Mouse (Mus musculus): Measurements from ENCODE around the gene Rbm42. TPM values are rescaled to one million over a fixed set of nuclear protein-coding genes. Genes with fewer than 3 reads are reported as not detected.

The Rbm42 gene
- polyA plus RNA-seq, 2 experiments: 68.1 to 107 TPM

DNA sequence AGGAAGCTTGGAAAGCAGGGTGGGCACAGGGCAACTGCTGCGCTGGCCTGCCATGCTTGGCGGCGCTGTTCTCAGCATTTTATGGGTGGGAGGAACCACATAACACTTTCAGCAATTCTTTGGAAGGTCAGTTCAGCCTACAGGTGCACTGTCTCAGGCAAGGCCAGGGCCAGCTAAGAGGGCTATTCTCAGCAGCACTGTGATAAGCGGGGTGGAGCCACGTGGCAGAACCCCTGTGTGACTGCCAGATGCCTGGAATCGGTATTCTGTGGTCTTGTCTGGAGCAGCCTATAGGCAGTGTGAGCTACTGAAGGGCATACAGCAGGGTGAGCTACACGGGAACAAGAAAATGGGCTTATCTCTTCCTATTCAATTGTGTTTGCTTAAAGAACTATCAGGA is 40.1 kb downstream of the Rbm42 start:
- Histone ChIP-seq H3K9me3 (ENCODE audit: control insufficient read depth, low read length) (no peaks in the 10 kb centered on the region), H3K4me2 (replicated peaks; ENCODE audit: low read depth, low read length, severe bottlenecking) (no peak overlapping the region), H3K4me1 (ENCODE audit: control insufficient read depth, insufficient read depth, low read length) (no peaks in the 10 kb centered on the region), H3K4me3 (replicated peaks; ENCODE audit: low read length) (no peak overlapping the region), H3K27me3 (ENCODE audit: control insufficient read depth, insufficient read depth, low read length) (no peaks in the 10 kb centered on the region), H3K36me3 (ENCODE audit: control insufficient read depth, insufficient read depth, low read length) (no peaks in the 10 kb centered on the region), H3K9ac (ENCODE audit: low read depth, low read length, severe bottlenecking) (no peak overlapping the region), H3K27ac (replicated peaks; ENCODE audit: low read depth, low read length) (no peak overlapping the region)
- DNase-seq (ENCODE audit: low spot score) (no peak), ATAC-seq (ENCODE audit: low FRiP score, low read depth) (no peak)
- WGBS: 49% methylated on average over 7 of the region's 7 CpGs
- no peak for TF ChIP-seq POLR2A (IDR thresholded peaks at IDR 0.05; ENCODE audit: borderline replicate concordance, extremely low read depth, insufficient read depth, insufficient read length)

DNA sequence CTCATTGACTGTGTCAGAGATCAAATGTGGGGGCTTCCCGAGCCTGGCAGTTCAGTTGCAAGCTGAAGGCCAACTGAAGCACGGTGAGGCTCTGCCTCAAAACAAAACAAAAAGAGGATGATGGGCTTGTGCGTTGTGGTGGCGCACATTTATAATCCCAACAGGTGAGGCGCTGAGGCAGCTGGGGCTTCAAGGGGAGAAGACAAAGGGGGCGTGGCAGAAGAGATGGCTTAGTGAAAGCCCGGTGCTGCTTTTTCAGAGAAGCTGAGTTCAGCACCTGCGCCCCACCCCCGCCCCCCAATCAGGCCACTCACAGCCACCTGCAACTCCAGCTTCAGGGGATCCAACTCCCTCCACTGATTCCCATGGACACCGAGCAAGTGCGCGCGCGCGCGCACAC is 41.6 kb downstream of the Rbm42 start:
- no peak for DNase-seq (ENCODE audit: low spot score)
- WGBS: 50% methylated on average over 16 of the region's 16 CpGs
- ATAC-seq (ENCODE audit: low FRiP score, low read depth): no peak
- Histone ChIP-seq H3K4me3 (replicated peaks; ENCODE audit: low read length) (no peak overlapping the region), H3K27me3 (ENCODE audit: control insufficient read depth, insufficient read depth, low read length) (no peaks in the 10 kb centered on the region), H3K27ac (replicated peaks; ENCODE audit: low read depth, low read length) (no peak overlapping the region), H3K9me3 (ENCODE audit: control insufficient read depth, low read length) (no peaks in the 10 kb centered on the region), H3K4me2 (replicated peaks; ENCODE audit: low read depth, low read length, severe bottlenecking) (no peak overlapping the region), H3K9ac (ENCODE audit: low read depth, low read length, severe bottlenecking) (no peak overlapping the region), H3K36me3 (ENCODE audit: control insufficient read depth, insufficient read depth, low read length) (no peaks in the 10 kb centered on the region), H3K4me1 (ENCODE audit: control insufficient read depth, insufficient read depth, low read length) (no peaks in the 10 kb centered on the region)
- TF ChIP-seq POLR2A (IDR thresholded peaks at IDR 0.05; ENCODE audit: borderline replicate concordance, extremely low read depth, insufficient read depth, insufficient read length): no peak

DNA sequence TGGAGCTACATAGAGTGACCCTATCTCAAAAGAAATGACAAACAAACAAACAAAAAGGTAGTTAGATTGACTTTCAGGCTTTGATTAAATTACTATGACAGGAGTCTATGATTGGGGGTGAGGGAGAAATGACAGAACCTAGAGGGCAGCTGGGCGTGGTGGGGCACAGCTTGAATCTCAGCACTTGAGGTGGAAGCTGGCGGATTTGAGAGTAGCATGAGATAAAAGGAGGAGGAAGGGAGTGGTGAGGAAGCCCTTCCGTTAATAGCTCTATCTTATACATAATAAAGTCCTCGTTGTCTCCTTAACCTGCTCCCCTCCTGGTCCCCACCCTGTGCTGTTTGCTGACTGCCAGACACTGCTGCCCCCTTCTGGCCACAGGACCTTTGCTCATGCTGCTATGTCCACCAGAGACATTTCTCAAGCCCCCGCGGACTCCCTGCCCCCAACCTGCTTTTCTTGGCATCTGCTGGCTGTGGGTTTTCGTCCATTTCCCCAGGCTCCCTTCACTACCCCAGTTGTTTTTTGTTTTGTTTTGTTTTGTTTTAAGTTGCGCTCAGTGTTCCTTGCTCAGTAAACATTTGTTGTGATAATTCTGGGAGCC is 42.3 kb downstream of the Rbm42 start:
- no peak for TF ChIP-seq POLR2A (IDR thresholded peaks at IDR 0.05; ENCODE audit: borderline replicate concordance, extremely low read depth, insufficient read depth, insufficient read length)
- DNase-seq (ENCODE audit: low spot score): no peak
- no peak for ATAC-seq (ENCODE audit: low FRiP score, low read depth)

DNA sequence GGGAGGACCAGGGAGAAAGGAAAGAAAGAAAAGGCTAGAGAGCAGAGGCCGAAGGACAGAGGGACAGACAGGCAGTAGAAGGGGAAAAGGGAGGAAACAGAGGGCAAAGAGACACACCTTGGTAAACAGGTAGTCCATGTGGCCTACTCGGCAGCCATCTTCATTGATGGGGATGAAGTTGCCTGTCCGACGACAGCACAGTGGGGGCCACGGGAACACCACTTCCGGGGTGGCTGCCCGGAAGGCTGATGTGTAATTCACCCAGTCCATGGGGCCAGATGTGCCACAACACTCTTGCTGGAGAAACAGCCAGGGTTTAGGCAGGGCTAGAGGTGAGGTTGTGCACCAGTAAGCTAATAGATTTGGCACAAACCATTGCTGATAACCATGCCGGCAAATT is 45.2 kb downstream of the Rbm42 start:
- H3K4me1 ChIP-seq (ENCODE audit: control insufficient read depth, insufficient read depth, low read length): no peaks in the 10 kb centered on the region
- no peak overlapping the region for H3K4me2 ChIP-seq (replicated peaks; ENCODE audit: low read depth, low read length, severe bottlenecking)
- no peaks in the 10 kb centered on the region for H3K27me3 ChIP-seq (ENCODE audit: control insufficient read depth, insufficient read depth, low read length)
- no peak for TF ChIP-seq POLR2A (IDR thresholded peaks at IDR 0.05; ENCODE audit: borderline replicate concordance, extremely low read depth, insufficient read depth, insufficient read length)
- H3K4me3 ChIP-seq (replicated peaks; ENCODE audit: low read length): no peak overlapping the region
- no peak overlapping the region for H3K27ac ChIP-seq (replicated peaks; ENCODE audit: low read depth, low read length)
- DNase-seq (ENCODE audit: low spot score) (no peak), ATAC-seq (ENCODE audit: low FRiP score, low read depth) (no peak)
- 86% methylated on average over 8 of the region's 8 CpGs for WGBS
- no peak overlapping the region for H3K9ac ChIP-seq (ENCODE audit: low read depth, low read length, severe bottlenecking)
- no peaks in the 10 kb centered on the region for H3K9me3 ChIP-seq (ENCODE audit: control insufficient read depth, low read length)
- H3K36me3 ChIP-seq (ENCODE audit: control insufficient read depth, insufficient read depth, low read length): no peaks in the 10 kb centered on the region

More for the DNA sequence above, 42.3 kb downstream of the Rbm42 start:
- Histone ChIP-seq H3K4me1 (ENCODE audit: control insufficient read depth, insufficient read depth, low read length) (no peaks in the 10 kb centered on the region), H3K9me3 (ENCODE audit: control insufficient read depth, low read length) (no peaks in the 10 kb centered on the region), H3K27ac (replicated peaks; ENCODE audit: low read depth, low read length) (no peak overlapping the region), H3K27me3 (ENCODE audit: control insufficient read depth, insufficient read depth, low read length) (no peaks in the 10 kb centered on the region), H3K4me3 (replicated peaks; ENCODE audit: low read length) (no peak overlapping the region), H3K4me2 (replicated peaks; ENCODE audit: low read depth, low read length, severe bottlenecking) (no peak overlapping the region), H3K36me3 (ENCODE audit: control insufficient read depth, insufficient read depth, low read length) (no peaks in the 10 kb centered on the region), H3K9ac (ENCODE audit: low read depth, low read length, severe bottlenecking) (no peak overlapping the region)
- 26% methylated on average over 8 of the region's 8 CpGs for WGBS

DNA sequence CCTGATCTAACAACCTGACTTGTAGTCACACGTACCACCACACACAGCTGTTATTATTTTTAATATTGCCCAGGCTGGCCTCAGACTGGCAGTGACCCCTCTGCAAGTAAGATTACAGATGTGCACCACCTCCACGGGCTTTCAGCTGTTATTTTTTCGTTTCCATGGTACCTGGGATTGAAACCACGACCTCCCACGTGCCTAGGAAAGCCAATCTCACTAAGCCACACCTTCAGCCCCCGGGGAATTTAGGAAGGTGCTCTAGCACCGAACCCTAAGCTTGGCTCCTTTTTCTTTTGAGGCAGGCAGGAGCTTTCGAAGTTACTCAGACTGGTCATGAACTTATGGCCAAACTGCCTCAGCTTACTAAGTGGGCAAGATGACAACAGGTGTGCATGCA is 45.7 kb downstream of the Rbm42 start:
- DNase-seq (ENCODE audit: low spot score) (no peak), ATAC-seq (ENCODE audit: low FRiP score, low read depth) (no peak)
- no peak for TF ChIP-seq POLR2A (IDR thresholded peaks at IDR 0.05; ENCODE audit: borderline replicate concordance, extremely low read depth, insufficient read depth, insufficient read length)
- H3K4me2 ChIP-seq (replicated peaks; ENCODE audit: low read depth, low read length, severe bottlenecking): no peak overlapping the region
- H3K27me3 ChIP-seq (ENCODE audit: control insufficient read depth, insufficient read depth, low read length): no peaks in the 10 kb centered on the region
- H3K36me3 ChIP-seq (ENCODE audit: control insufficient read depth, insufficient read depth, low read length): no peaks in the 10 kb centered on the region
- no peak overlapping the region for H3K9ac ChIP-seq (ENCODE audit: low read depth, low read length, severe bottlenecking)
- H3K27ac ChIP-seq (replicated peaks; ENCODE audit: low read depth, low read length): no peak overlapping the region
- H3K9me3 ChIP-seq (ENCODE audit: control insufficient read depth, low read length): no peaks in the 10 kb centered on the region
- no peaks in the 10 kb centered on the region for H3K4me1 ChIP-seq (ENCODE audit: control insufficient read depth, insufficient read depth, low read length)
- no peak overlapping the region for H3K4me3 ChIP-seq (replicated peaks; ENCODE audit: low read length)
- 48% methylated on average over 8 of the region's 8 CpGs for WGBS

DNA sequence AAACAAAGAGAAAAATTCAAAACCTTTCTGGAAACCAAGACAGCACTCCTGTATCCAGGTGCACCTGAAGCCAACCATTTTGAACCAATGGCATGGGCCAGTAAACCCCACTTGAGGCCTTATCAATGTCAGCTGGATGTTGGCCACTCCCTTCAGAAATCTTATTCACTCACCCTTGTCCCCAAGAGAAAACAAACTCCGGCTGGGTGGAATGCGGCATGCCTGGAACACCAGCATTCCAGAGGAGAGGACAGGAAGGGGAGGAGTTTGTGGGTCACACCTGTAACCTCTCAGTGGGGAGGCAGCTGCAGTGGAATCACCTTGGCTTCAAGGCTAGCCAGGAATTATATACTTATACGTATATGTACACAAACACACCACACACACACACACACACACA is 47.5 kb downstream of the Rbm42 start:
- H3K4me3 ChIP-seq (replicated peaks; ENCODE audit: low read length): no peak overlapping the region
- 33% methylated on average over 3 of the region's 3 CpGs for WGBS
- no peak for TF ChIP-seq POLR2A (IDR thresholded peaks at IDR 0.05; ENCODE audit: borderline replicate concordance, extremely low read depth, insufficient read depth, insufficient read length)
- no peaks in the 10 kb centered on the region for H3K9me3 ChIP-seq (ENCODE audit: control insufficient read depth, low read length)
- no peak overlapping the region for H3K4me2 ChIP-seq (replicated peaks; ENCODE audit: low read depth, low read length, severe bottlenecking)
- H3K36me3 ChIP-seq (ENCODE audit: control insufficient read depth, insufficient read depth, low read length): no peaks in the 10 kb centered on the region
- no peak overlapping the region for H3K27ac ChIP-seq (replicated peaks; ENCODE audit: low read depth, low read length)
- H3K27me3 ChIP-seq (ENCODE audit: control insufficient read depth, insufficient read depth, low read length): no peaks in the 10 kb centered on the region
- H3K9ac ChIP-seq (ENCODE audit: low read depth, low read length, severe bottlenecking): no peak overlapping the region
- DNase-seq (ENCODE audit: low spot score): no peak
- no peak for ATAC-seq (ENCODE audit: low FRiP score, low read depth)
- H3K4me1 ChIP-seq (ENCODE audit: control insufficient read depth, insufficient read depth, low read length): no peaks in the 10 kb centered on the region
